Mouse (Mus musculus): Measurements from ENCODE around the gene Mxra8.
A peak's percentile ranks its signal among the peaks of the same experiment; 100 is the strongest.

- TF ChIP-seq CTCF (IDR thresholded peaks at IDR 0.05; ENCODE audit: borderline replicate concordance, insufficient read depth, low read depth, low read length) (no peak), POLR2A (IDR thresholded peaks at IDR 0.05; ENCODE audit: borderline replicate concordance, insufficient read depth, low read length) (peak; percentile 68)
These were observed 52.5 kb downstream of the Mxra8 start for GRCm38 (mm10) chr4:155892017-155892416.

All from cerebellum, adult 2 months (tissue).